Mouse (Mus musculus) bone marrow, adult 2 months (tissue): ENCODE results near the gene Fam151a. TPM values are rescaled to one million over a fixed set of nuclear protein-coding genes. Genes with fewer than 3 reads are reported as not detected.
"Not testable (repeated sequence)": the region's sequence is repeated elsewhere in the genome, so short reads cannot be mapped to it uniquely, and the experiment has no call there.

Experiments used
- H3K27ac ChIP-seq: fragments of 200-500 bp; 2 replicates; pipeline ENCODE4 v1.5.1; 2012; ENCODE audit warnings: low read depth, mild to moderate bottlenecking, control low read depth, inconsistent platforms, low read length; ENCODE audit not compliant: control insufficient read depth, poor library complexity, insufficient read depth
- H3K4me1 ChIP-seq: fragments of 200-500 bp; 2 replicates; pipeline ENCODE4 v1.6.1; 2011; ENCODE audit warnings: low read length; ENCODE audit not compliant: control insufficient read depth, insufficient read depth
- H3K4me3 ChIP-seq: fragments of 200-500 bp; replicated peaks from 2 replicates; pipeline ENCODE3; 2011; ENCODE audit warnings: mild to moderate bottlenecking, low read depth, low read length, control low read depth; ENCODE audit not compliant: control insufficient read depth
- CTCF ChIP-seq: fragments of 200-500 bp; IDR thresholded peaks from 2 replicates; pipeline ENCODE4 v1.5.1; 2011; ENCODE audit warnings: low read length, control low read depth; ENCODE audit not compliant: control insufficient read depth, insufficient read depth
- POLR2A ChIP-seq: fragments of 200-500 bp; IDR thresholded peaks from 2 replicates; pipeline ENCODE4 v1.6.1; 2011; ENCODE audit warnings: low read depth, mild to moderate bottlenecking, control low read depth, low read length, borderline replicate concordance; ENCODE audit not compliant: control insufficient read depth
- WGBS: fragments of 180-500 bp; shearing (Covaris S2); methylation state at CpG from one replicate; pipeline ENCODE4 v1.1.7; 2018; 5-methylcytosine and 5-hydroxymethylcytosine counted together
- polyA plus RNA-seq: library from polyadenylated mRNA; stranded (reverse); fragments of >200 nt; gene quantifications from 2 replicates; pipeline ENCODE4 v1.2.4, GENCODE M21; 2011; ENCODE audit warnings: low replicate concordance; ENCODE audit not compliant: missing spikeins, insufficient read depth, insufficient read length

Fam151a gene
- polyA plus RNA-seq, 1 experiment, result not detected

DNA sequence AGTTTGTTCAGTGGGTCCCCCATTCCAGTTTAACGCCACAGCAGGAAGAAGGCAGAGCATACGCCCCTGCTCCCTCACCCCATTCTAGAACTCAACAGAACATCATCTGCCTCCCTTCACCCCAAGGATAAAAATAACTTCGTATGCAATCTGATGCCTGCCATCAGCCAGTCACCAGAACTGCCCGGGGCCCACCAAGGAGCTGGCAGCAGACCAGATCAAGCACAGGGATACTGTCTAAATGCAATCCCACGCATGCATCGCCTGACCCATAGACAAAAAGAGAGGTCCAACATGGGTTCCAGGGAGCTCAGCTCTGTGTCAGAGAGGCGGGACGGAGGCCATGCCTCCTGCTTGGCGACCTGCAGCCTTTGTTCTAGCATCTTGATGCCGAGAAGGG is 49.4 kb downstream of the Fam151a start:
- TF ChIP-seq CTCF (no peak), POLR2A (no peak)
- Histone ChIP-seq H3K4me3 (no peak overlapping the region), H3K4me1 (no peaks in the 10 kb centered on the region; the same call in 1 of the 2 replicates), H3K27ac (no peak overlapping the region)
- 68% methylated on average over 10 of the region's 10 CpGs for WGBS

DNA sequence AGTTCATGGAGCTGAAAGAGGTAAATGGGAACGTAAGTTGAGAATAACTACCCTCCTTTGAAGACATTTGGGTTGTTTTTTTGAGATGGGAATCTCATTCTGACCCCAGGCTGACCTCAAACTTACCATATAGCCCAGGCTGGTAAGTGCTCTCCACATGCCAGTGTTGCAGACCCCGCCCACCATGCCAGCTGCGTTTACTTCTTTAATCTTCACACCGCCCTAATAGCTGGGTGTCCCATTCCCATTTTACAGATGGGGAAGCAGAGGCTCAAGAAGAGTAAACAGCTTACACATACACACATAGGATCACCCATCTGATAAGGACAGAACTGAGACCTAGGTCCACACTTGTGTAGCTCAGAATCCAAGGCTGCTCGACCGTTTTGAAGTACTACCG is 51.1 kb downstream of the Fam151a start:
- Histone ChIP-seq H3K4me1 (no peaks in the 10 kb centered on the region; the same call in 1 of the 2 replicates), H3K4me3 (no peak overlapping the region), H3K27ac (no peak overlapping the region)
- WGBS, result 71% methylated on average over 7 of the region's 7 CpGs
- TF ChIP-seq POLR2A, result no peak

DNA sequence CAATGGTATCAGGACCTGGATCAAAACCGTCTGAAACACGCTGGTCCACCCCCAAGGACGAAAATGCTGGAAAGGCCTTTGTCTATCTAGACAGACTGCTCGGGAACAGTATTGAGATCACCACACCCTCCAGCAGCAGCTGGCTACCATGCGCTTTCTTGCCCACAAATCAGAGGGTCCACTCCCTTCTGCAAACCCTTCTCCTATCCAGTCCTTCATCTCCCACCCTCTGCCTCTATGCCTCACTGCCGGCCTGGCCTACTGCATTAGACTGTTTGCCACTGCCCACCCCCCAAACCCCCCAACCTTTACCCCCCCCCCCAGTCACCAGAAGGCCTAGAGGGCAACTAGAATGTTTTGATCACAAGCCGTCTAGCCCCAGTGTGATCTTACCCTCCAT is 51.7 kb downstream of the Fam151a start:
- no peaks in the 10 kb centered on the region; the same call in 1 of the 2 replicates for H3K4me1 ChIP-seq
- WGBS, result 68% methylated on average over 7 of the region's 7 CpGs
- H3K27ac ChIP-seq, result no peak overlapping the region
- H3K4me3 ChIP-seq, result no peak overlapping the region
- TF ChIP-seq CTCF (no peak), POLR2A (no peak)

DNA sequence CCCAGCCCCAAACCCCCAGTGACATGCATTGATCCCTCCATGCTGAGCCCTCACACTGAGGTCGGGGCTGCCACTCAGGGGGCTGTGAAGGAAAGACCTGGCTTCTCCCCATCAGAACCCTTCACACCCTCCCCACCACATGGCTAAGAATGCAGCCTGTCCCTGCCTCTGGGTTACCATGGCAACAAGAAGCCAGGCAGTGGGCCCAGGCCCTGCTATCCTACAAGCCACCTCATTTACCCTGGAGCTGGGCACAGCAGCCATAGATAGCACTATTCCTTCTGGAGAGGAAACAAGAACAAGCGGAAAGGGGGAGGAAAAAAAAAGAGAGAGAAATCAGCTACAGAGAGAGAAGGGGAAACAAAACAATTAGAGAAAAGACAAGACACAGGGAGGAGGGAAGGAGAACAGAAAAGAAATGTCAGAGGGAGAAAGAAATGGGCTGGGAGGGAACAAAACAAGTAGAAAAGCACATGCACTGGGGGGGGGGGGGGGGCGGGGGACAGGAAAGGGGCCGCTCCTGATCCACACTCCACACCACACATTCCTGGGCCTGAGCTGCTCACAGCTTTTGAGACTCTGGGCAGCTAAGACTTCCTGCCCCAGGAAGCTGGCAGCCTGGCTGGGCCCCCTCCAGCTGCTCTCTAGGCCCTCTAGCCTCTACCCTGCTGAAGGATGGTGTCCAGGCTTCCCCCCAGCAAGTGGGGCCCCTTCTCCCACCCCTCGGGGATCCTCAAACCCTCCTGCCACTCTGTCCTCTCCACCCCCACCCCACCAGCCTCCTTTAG is 52.3 kb downstream of the Fam151a start:
- Histone ChIP-seq H3K4me3 (no peak overlapping the region), H3K27ac (no peak overlapping the region), H3K4me1 (no peaks in the 10 kb centered on the region; the same call in 1 of the 2 replicates)
- TF ChIP-seq CTCF (no peak), POLR2A (no peak)
- 17% methylated on average over 5 of the region's 5 CpGs for WGBS

DNA sequence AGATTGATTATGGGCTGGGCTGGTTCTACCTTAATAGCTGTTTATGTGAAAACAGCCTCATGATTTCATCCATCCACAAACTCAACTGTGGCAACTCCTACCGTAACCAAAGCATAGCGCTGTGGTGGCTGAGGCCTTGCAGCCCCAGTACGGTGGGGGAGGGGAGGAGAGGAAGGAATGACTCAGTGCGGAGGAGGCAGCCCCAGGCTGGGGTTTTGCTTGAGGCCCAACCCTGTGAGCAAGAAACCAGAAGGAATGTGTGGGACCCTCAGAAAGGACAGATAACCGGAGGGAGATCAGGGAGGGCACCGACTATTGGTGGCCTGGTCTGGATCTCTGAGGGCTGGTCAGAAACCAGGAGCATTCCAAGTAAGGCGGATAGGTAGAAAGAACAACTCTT is 54.1 kb downstream of the Fam151a start:
- 19% methylated on average over 7 of the region's 7 CpGs for WGBS
- no peak overlapping the region for H3K27ac ChIP-seq
- H3K4me1 ChIP-seq, result no peaks in the 10 kb centered on the region; the same call in 1 of the 2 replicates
- TF ChIP-seq POLR2A, result no peak
- TF ChIP-seq CTCF, result no peak
- no peak overlapping the region for H3K4me3 ChIP-seq

DNA sequence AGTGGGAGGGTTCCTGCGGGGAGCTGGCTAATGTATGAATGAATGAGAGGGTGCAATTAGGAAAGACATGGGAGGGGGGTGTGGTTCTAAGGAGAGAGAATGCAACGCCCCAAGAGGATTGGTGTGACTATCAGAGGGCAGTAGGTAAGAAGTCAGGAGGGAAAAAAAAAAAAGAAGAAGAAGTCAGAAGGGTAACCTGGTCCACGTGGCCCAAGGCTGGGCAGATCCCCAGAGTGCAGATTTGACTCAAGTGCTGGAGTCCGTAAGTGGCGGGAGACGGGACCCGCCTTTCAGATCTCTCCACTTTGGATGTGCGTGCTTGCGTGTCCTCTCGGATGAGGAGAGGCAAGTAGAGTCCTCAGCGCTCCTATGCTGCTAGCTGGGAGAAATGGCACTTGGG is 54.9 kb downstream of the Fam151a start:
- no peak overlapping the region for H3K27ac ChIP-seq
- WGBS, result 74% methylated on average over 11 of the region's 11 CpGs
- H3K4me3 ChIP-seq, result no peak overlapping the region
- TF ChIP-seq CTCF (no peak), POLR2A (no peak)
- H3K4me1 ChIP-seq, result no peaks in the 10 kb centered on the region; the same call in 1 of the 2 replicates

DNA sequence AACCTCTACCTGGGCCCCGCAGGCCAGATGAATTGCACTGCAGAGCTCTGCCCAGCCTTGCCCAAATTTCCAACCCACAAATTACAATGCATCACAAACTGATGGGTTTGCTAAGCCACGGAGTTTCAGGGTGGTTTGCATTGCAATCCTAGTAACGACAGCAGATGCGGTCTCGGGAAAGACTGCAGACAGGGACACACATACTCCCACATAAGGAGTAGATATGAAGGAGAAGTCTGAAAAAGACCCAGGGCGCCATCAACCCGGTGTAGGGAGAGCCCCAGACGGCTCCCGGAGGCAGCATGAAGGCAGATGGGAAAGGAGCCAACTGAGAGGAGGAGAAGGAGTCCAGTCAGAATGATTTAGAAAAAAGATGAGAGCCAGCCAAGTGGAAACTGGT is 56.0 kb downstream of the Fam151a start:
- Histone ChIP-seq H3K4me1 (no peaks in the 10 kb centered on the region; the same call in 1 of the 2 replicates), H3K4me3 (no peak overlapping the region), H3K27ac (no peak overlapping the region)
- WGBS, result 41% methylated on average over 9 of the region's 9 CpGs
- TF ChIP-seq CTCF, result no peak
- no peak for TF ChIP-seq POLR2A

DNA sequence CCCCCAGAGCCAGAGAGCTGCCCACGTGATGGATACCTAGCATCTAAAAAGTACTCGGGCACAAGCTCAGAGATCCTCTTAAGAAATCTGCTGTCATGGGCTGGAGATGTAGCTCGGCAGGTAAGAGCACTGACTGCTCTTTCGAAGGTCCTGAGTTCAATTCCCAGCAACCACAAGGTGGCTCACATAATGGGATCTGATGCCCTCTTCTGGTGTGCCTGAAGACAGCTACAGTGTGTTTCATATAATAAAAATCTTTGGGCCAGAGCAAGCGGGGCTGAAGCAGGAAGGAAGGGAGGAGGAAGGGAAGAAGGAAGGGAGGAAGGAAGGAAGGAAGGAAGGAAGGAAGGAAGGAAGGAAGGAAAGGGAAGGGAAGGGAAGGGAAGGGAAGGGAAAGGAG is 56.5 kb downstream of the Fam151a start:
- H3K4me3 ChIP-seq, H3K27ac ChIP-seq, H3K4me1 ChIP-seq: not testable (repeated sequence)
- WGBS, result 77% methylated on average over 5 of the region's 5 CpGs

DNA sequence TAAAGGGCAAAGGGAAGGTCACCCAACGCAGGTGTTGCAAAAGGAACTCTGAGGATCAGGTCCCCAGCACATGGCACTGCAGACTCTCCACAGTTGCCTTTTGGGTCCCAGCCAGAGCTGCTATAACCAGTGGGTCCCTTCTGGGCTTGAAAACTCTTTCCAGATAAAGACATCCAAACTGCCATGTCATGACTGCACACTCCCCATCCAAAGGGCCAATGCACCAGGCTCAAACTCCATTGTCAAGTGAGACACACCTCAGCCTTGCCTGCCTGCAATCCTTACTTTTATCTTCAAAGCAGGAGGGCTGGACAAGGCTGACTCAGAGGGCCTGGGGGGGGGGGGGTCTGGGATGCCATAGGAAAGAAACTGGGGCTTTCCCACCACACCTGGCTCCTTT is 57.2 kb downstream of the Fam151a start:
- Histone ChIP-seq H3K4me3 (no peak overlapping the region), H3K4me1 (no peaks in the 10 kb centered on the region; the same call in 1 of the 2 replicates), H3K27ac (no peak overlapping the region)
- 60% methylated on average over 1 of the region's 1 CpGs for WGBS
- TF ChIP-seq POLR2A (no peak), CTCF (no peak)
